Mouse (Mus musculus) ES-Bruce4 (cell line): ENCODE data around the gene Awat2. TPM values are rescaled to one million over a fixed set of nuclear protein-coding genes. Genes with fewer than 3 reads are reported as not detected.

Source experiments
- H3K27ac ChIP-seq: 2 replicates; pipeline ENCODE4 v1.5.1; 2012; ENCODE audit warnings: low read length, inconsistent platforms; ENCODE audit not compliant: insufficient read depth
- H3K27me3 ChIP-seq: 2 replicates; pipeline ENCODE4 v1.6.1; 2012; ENCODE audit warnings: mild to moderate bottlenecking, low read length, inconsistent platforms; ENCODE audit not compliant: control insufficient read depth, poor library complexity, insufficient read depth, severe bottlenecking
- H3K36me3 ChIP-seq: 2 replicates; pipeline ENCODE4 v1.6.1; 2012; ENCODE audit warnings: inconsistent platforms, mild to moderate bottlenecking, low read length, moderate library complexity; ENCODE audit not compliant: control insufficient read depth, poor library complexity, insufficient read depth, severe bottlenecking
- H3K4me1 ChIP-seq: one replicate; pipeline ENCODE4 v1.8.1; 2011; ENCODE audit warnings: low read length; ENCODE audit not compliant: control insufficient read depth, insufficient read depth
- H3K4me3 ChIP-seq: 2 replicates; pipeline ENCODE4 v1.5.1; 2011; ENCODE audit warnings: low read depth, mild to moderate bottlenecking, low read length
- H3K9ac ChIP-seq: 2 replicates; pipeline ENCODE4 v1.6.1; 2012; ENCODE audit warnings: low read depth, mild to moderate bottlenecking, inconsistent platforms; ENCODE audit not compliant: poor library complexity, severe bottlenecking
- H3K9me3 ChIP-seq: replicated peaks from 2 replicates; pipeline ENCODE4 v1.6.1; 2012; ENCODE audit warnings: mild to moderate bottlenecking, low read length, inconsistent platforms; ENCODE audit not compliant: control insufficient read depth, poor library complexity, insufficient read depth, severe bottlenecking
- CTCF ChIP-seq: IDR thresholded peaks from one replicate; pipeline ENCODE4 v1.8.1; 2011; ENCODE audit warnings: low read depth, low read length
- EP300 ChIP-seq: IDR thresholded peaks from 2 replicates; pipeline ENCODE4 v1.6.1; 2011; ENCODE audit warnings: low read depth, low read length; ENCODE audit not compliant: insufficient read depth
- POLR2A ChIP-seq: IDR thresholded peaks from one replicate; pipeline ENCODE4 v1.8.1; 2011; ENCODE audit warnings: low read length; ENCODE audit not compliant: insufficient read depth
- polyA plus RNA-seq: library from polyadenylated mRNA; stranded (reverse); fragments of >200 nt; gene quantifications from 2 replicates; pipeline ENCODE4 v1.2.4, GENCODE M21; 2011; ENCODE audit warnings: low read depth; ENCODE audit not compliant: missing spikeins, insufficient read depth, insufficient read length

Awat2 gene
- polyA plus RNA-seq, 1 experiment: 0.72 TPM

DNA sequence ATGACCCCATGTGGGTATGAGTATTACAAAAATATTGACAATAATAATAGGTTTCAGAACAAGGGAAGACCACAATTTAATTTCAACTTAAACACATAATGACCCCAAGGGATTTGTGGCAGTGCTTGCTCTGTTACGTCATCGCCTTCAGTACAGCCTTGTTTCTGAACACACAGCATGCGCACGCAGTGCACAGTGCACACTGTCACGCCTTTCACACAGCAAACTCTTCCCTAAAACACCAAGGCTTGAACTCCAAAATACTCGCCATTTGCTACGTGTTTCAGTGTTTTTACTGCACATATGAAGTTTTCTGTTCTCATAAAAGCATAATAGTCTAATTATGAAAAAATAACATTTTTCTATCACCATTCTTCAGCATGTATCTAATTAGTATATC, 1.0 kb upstream of the Awat2 start:
- no peak overlapping the region for H3K9ac ChIP-seq
- no peaks in the 10 kb centered on the region for H3K27me3 ChIP-seq
- no peak overlapping the region for H3K27ac ChIP-seq
- no peak overlapping the region for H3K4me3 ChIP-seq
- H3K36me3 ChIP-seq: no peaks in the 10 kb centered on the region
- no peak for TF ChIP-seq CTCF
- no peak for TF ChIP-seq EP300
- no peak for TF ChIP-seq POLR2A
- H3K4me1 ChIP-seq: no peaks in the 10 kb centered on the region
- no peaks in the 10 kb centered on the region for H3K9me3 ChIP-seq

- H3K36me3 ChIP-seq: no peaks in the 10 kb centered on the region
- no peaks in the 10 kb centered on the region for H3K9me3 ChIP-seq
- no peak overlapping the region for H3K4me3 ChIP-seq
- no peaks in the 10 kb centered on the region for H3K27me3 ChIP-seq
- no peaks in the 10 kb centered on the region for H3K4me1 ChIP-seq
- TF ChIP-seq CTCF (no peak), EP300 (no peak), POLR2A (no peak)
- no peak overlapping the region for H3K27ac ChIP-seq
- no peak overlapping the region for H3K9ac ChIP-seq
Measured at GRCm38 (mm10) chrX:100432311-100432710, 10.2 kb downstream of the Awat2 start.

GRCm38 (mm10) chrX:100428693-100429092, 13.8 kb downstream of the Awat2 start, which contains the start of gene Otud6a:
Gene Otud6a (plus strand): TSS chrX:100429013.
- no peaks in the 10 kb centered on the region for H3K27me3 ChIP-seq

DNA sequence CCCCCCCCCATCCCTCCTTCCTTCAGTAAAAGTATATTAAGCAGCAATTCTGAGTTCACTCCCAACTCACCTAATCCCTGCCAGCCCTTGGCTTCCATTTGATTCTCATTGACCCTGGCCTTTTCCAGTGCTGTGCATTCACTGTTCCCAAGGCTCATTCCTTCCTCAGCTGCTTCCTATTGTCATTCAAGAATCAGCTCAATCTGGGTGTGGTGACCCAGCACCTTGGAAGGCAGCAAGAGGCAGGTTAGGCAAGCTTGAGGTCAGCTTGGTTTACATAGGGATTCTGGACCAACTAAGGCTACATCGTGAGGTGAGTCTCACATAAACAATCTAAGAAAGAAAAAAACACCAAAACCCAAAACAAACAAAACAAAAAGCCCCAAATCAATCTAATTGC, 33.3 kb downstream of the Awat2 start:
- H3K27ac ChIP-seq: no peak overlapping the region
- H3K36me3 ChIP-seq: no peaks in the 10 kb centered on the region
- no peak overlapping the region for H3K4me3 ChIP-seq
- no peaks in the 10 kb centered on the region for H3K4me1 ChIP-seq
- H3K9ac ChIP-seq: no peak overlapping the region
- no peaks in the 10 kb centered on the region for H3K27me3 ChIP-seq
- H3K9me3 ChIP-seq: no peaks in the 10 kb centered on the region
- TF ChIP-seq EP300 (peak; percentile 77), POLR2A (no peak), CTCF (no peak)

More at GRCm38 (mm10) chrX:100428693-100429092, 13.8 kb downstream of the Awat2 start, which contains the start of gene Otud6a:
- Histone ChIP-seq H3K9me3 (no peaks in the 10 kb centered on the region), H3K9ac (no peak within 1 kb of the TSS), H3K4me1 (no peaks in the 10 kb centered on the region), H3K36me3 (no peaks in the 10 kb centered on the region), H3K27ac (no peak within 1 kb of the TSS), H3K4me3 (peak within 1 kb of the TSS; percentile 72)
- TF ChIP-seq EP300: no peak
- no peak for TF ChIP-seq POLR2A
- no peak for TF ChIP-seq CTCF

DNA sequence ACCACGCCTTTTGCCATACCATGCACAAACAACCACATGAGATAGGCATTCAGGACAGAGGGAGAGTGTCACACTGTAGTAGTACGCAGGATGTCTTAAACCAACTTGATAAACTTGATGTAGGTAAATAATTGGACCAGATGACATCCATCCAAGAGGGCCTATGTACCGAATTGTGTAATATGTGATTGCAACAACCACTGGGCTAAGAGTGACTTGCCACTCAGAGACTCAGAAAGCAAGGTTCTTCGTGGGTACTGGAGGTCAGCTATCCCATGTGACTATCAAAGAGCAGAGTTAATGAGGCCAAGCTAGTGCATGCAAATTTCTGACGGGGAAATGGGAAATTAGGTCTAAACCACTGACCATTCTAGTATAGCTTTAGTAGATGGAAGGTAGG, 40.9 kb downstream of the Awat2 start:
- no peak overlapping the region for H3K27ac ChIP-seq
- H3K9me3 ChIP-seq: no peaks in the 10 kb centered on the region
- no peaks in the 10 kb centered on the region for H3K36me3 ChIP-seq
- H3K27me3 ChIP-seq: no peaks in the 10 kb centered on the region
- no peak overlapping the region for H3K9ac ChIP-seq
- no peak for TF ChIP-seq POLR2A
- TF ChIP-seq CTCF: no peak
- no peak overlapping the region for H3K4me3 ChIP-seq
- no peaks in the 10 kb centered on the region for H3K4me1 ChIP-seq

DNA sequence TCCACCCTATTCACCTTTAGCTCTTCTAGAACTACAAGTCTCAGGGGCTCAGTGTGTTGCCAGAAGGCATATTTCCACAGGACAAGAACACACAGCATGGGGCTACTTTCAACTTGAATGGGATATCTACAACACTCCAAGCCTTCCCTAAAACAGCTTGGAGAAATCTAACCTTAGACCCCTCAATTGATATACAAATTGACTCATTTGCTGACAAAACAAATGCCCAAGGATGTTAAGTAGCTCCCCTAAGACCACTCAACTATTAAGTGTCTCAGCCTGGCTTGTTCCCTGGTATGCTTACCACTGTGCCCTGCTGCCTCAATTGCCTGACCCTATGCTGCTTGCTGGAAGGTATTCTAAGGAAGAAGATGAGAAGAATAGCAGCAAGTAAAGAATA, 41.6 kb downstream of the Awat2 start:
- Histone ChIP-seq H3K4me1 (no peaks in the 10 kb centered on the region), H3K36me3 (no peaks in the 10 kb centered on the region), H3K27me3 (no peaks in the 10 kb centered on the region), H3K27ac (no peak overlapping the region), H3K9ac (no peak overlapping the region), H3K9me3 (no peaks in the 10 kb centered on the region), H3K4me3 (no peak overlapping the region)
- TF ChIP-seq POLR2A: no peak
